Mouse (Mus musculus) thymus, postnatal 14 days (tissue): ENCODE results near the gene Prl3a1.

Experiments
- DNase-seq: peaks from one replicate; pipeline ENCODE4 v3.0.0; 2021

Gene Prl3a1

DNA sequence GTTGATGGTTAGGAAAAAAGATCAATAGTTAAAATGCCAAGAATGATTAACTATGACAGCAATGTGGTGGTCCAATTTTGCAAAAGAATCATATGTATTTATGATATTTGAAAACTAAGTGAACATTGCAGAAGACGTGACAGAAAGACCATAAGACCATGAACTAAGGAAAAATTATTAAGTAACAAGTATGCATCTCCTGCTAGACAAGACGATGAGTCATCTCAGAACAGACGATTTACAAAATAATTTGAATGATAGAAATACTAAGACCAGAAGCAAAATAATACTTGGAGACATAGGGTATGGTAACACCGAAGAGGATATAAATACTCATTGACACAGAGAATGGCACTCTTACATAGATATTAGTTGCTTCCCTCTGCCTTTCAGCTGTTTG, at the start of gene Prl3a1:
Gene Prl3a1 (plus strand): TSS at position 301 of the 400 bp plus-strand sequence.
- no peak for DNase-seq

DNA sequence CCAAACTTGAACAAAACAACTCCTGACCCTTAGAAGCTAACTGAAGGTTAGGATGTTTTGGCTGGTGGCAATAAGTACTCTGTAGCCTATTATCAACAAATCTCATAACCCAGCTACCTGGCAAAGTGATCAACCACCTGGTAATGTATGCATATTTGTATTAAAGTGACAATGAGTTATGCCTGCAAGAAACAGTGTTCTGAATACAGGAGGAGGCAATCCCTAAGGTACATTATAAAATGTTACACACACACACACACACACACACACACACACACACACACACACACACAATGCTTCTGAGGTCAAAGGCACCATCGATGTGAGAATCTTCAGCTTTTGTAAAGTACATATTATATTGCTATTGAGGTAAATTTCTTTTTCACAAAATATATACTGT, 17.7 kb upstream of the Prl3a1 start, which contains the start of gene Prl3b1:
Gene Prl3b1 (plus strand): TSS at position 301 of the 400 bp plus-strand sequence.
- DNase-seq, result no peak

DNA sequence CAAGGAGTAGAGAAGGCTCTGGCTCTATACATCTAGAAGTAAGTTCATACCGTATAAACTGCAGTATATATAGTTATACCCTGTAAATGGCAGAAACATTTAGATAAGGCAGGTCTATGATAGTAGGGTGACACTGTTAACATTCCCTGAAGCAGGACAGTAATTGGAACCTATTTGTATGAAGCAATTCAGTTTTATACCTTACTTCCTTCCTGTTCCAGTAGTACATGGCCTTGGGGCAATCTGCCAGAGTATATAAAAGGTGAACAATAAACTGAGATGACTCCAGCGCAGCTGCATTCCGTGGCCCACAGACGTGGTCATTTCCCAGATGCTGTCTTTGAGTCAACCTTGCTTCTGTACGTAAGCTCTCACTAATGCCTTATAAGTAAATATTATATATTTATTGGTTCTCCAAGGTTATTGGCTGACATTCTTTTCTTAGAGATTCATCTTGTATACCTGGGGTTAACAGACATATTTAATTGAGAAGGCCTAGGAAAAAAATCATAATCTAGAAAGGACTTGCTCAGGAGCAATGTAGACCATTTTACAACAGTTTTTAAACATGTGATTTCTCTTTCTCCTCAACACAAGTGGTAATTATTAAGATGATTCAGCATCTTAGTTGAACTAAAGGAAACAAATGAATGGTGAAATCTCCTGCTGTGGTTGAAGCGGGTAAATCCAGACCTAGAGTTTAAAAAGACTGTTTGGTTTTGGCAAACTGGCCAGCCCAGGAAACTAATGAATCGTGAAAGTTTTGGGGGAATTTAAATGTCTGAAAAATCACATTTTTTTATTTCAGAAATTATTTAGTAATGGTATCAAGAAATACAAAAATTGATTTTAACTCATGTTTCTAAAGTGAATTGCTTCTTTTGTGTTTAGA, 53.3 kb downstream of the Prl3a1 start, which contains the start of gene Prl6a1:
Gene Prl6a1 (plus strand): TSS at position 294 of the 892 bp plus-strand sequence.
- no peak for DNase-seq
